Mouse (Mus musculus): ENCODE measurements at regions not wholly inside any gene's neighbourhood (a gene's known extent, or its start where the extent isn't known, plus 50 kb on each side); places are given as distances from the start of the nearest gene placed in this dataset.

- in situ Hi-C loops (cut with MseI, MboI) = no loop called here
Measured at GRCm38 (mm10) chr1:35783427-35783826, 284.8 kb upstream of the Hs6st1 start.

GRCm38 (mm10) chr1:35786241-35786640 lies 282.0 kb upstream of the Hs6st1 start:
- in situ Hi-C loops (cut with MseI, MboI) = no loop called here

GRCm38 (mm10) chr1:35786668-35787213 lies 281.5 kb upstream of the Hs6st1 start:
- in situ Hi-C loops (cut with MseI, MboI) = no loop called here

- in situ Hi-C loops (cut with MseI, MboI) = no loop called here
Measured at GRCm38 (mm10) chr1:35797064-35797463, 271.1 kb upstream of the Hs6st1 start.

GRCm38 (mm10) chr1:35797526-35797925 lies 270.7 kb upstream of the Hs6st1 start:
- in situ Hi-C loops (cut with MseI, MboI) = no loop called here

- in situ Hi-C loops (cut with MseI, MboI) = no loop called here
Measured at GRCm38 (mm10) chr1:35805546-35805945, 262.7 kb upstream of the Hs6st1 start.

- in situ Hi-C loops (cut with MseI, MboI) = no loop called here
Measured at GRCm38 (mm10) chr1:35806329-35806728, 261.9 kb upstream of the Hs6st1 start.

GRCm38 (mm10) chr1:35806731-35807130 lies 261.5 kb upstream of the Hs6st1 start:
- in situ Hi-C loops (cut with MseI, MboI) = no loop called here

- in situ Hi-C loops (cut with MseI, MboI) = no loop called here
Measured at GRCm38 (mm10) chr1:35808894-35809293, 259.3 kb upstream of the Hs6st1 start.

- in situ Hi-C loops (cut with MseI, MboI) = no loop called here
Measured at GRCm38 (mm10) chr1:35809341-35809740, 258.9 kb upstream of the Hs6st1 start.

GRCm38 (mm10) chr1:35810571-35811342 lies 257.4 kb upstream of the Hs6st1 start:
- in situ Hi-C loops (cut with MseI, MboI) = no loop called here

- in situ Hi-C loops (cut with MseI, MboI) = no loop called here
Measured at GRCm38 (mm10) chr1:35811380-35811779, 256.8 kb upstream of the Hs6st1 start.

GRCm38 (mm10) chr1:35811795-35812194 lies 256.4 kb upstream of the Hs6st1 start:
- in situ Hi-C loops (cut with MseI, MboI) = no loop called here

GRCm38 (mm10) chr1:35813625-35814024 lies 254.6 kb upstream of the Hs6st1 start:
- in situ Hi-C loops (cut with MseI, MboI) = no loop called here

- in situ Hi-C loops (cut with MseI, MboI) = no loop called here
Measured at GRCm38 (mm10) chr1:35814207-35814606, 254.0 kb upstream of the Hs6st1 start.

- in situ Hi-C loops (cut with MseI, MboI) = no loop called here
Measured at GRCm38 (mm10) chr1:35814751-35815150, 253.4 kb upstream of the Hs6st1 start.

- in situ Hi-C loops (cut with MseI, MboI) = no loop called here
Measured at GRCm38 (mm10) chr1:35821791-35822190, 246.4 kb upstream of the Hs6st1 start.

- in situ Hi-C loops (cut with MseI, MboI) = no loop called here
Measured at GRCm38 (mm10) chr1:35822376-35823202, 245.6 kb upstream of the Hs6st1 start.

- in situ Hi-C loops (cut with MseI, MboI) = no loop called here
Measured at GRCm38 (mm10) chr1:35823496-35823895, 244.7 kb upstream of the Hs6st1 start.

- in situ Hi-C loops (cut with MseI, MboI) = no loop called here
Measured at GRCm38 (mm10) chr1:35823981-35824880, 244.0 kb upstream of the Hs6st1 start.

GRCm38 (mm10) chr1:35825531-35825966 lies 242.7 kb upstream of the Hs6st1 start:
- in situ Hi-C loops (cut with MseI, MboI) = no loop called here
